Mouse (Mus musculus): ENCODE measurements around the gene Olfr998. TPM values are rescaled to one million over a fixed set of nuclear protein-coding genes. Genes with fewer than 3 reads are reported as not detected.

The Olfr998 gene
- polyA plus RNA-seq (2012; rRNA removed), result not detected in 2 replicates

GRCm38 (mm10) chr2:85588648-85589047 lies at the start of gene Olfr998:
Gene Olfr998, plus strand, starts transcription at chr2:85588948.

GRCm38 (mm10) chr2:85578915-85579314 lies 9.8 kb upstream of the Olfr998 start, which contains the start of gene Olfr996:
Gene Olfr996, plus strand, starts transcription at chr2:85579215.

GRCm38 (mm10) chr2:85611803-85612202 lies 23.1 kb downstream of the Olfr998 start, which contains the start of gene Olfr1000:
Gene Olfr1000, minus strand, starts transcription at chr2:85611903.

Other genes starting within 250 kb of the Olfr998 start
- not detected in 2 replicates for gene Olfr987, start 249.6 kb upstream of the Olfr998 start, polyA plus RNA-seq (2012; rRNA removed)
- gene Olfr988, start 225.7 kb upstream of the Olfr998 start, polyA plus RNA-seq (2012; rRNA removed), result not detected in 2 replicates
- gene Olfr992, start 179.5 kb upstream of the Olfr998 start, polyA plus RNA-seq (2012; rRNA removed), result not detected in 2 replicates
- not detected in 2 replicates for gene Olfr993, start 174.1 kb upstream of the Olfr998 start, polyA plus RNA-seq (2012; rRNA removed)
- gene Olfr994, start 152.5 kb upstream of the Olfr998 start, polyA plus RNA-seq (2012; rRNA removed), result not detected in 2 replicates
- gene Olfr995, start 145.3 kb upstream of the Olfr998 start, polyA plus RNA-seq (2012; rRNA removed), result not detected in 2 replicates
- gene 4833423E24Rik, start 69.9 kb upstream of the Olfr998 start, polyA plus RNA-seq (2012; rRNA removed), result not detected in 2 replicates
- not detected in 2 replicates for gene Olfr996, start 9.7 kb upstream of the Olfr998 start, polyA plus RNA-seq (2012; rRNA removed)
- gene Olfr1000, start 23.0 kb downstream of the Olfr998 start, polyA plus RNA-seq (2012; rRNA removed), result not detected in 2 replicates
- not detected in 2 replicates for gene Olfr1002, start 61.8 kb downstream of the Olfr998 start, polyA plus RNA-seq (2012; rRNA removed)
- not detected in 2 replicates for gene Olfr154, start 75.5 kb downstream of the Olfr998 start, polyA plus RNA-seq (2012; rRNA removed)
- gene Olfr1006, start 89.8 kb downstream of the Olfr998 start, polyA plus RNA-seq (2012; rRNA removed), result not detected in 2 replicates
- not detected in 2 replicates for gene Olfr1008, start 100.5 kb downstream of the Olfr998 start, polyA plus RNA-seq (2012; rRNA removed)
- not detected in 2 replicates for gene Olfr1009, start 126.5 kb downstream of the Olfr998 start, polyA plus RNA-seq (2012; rRNA removed)
- gene Olfr1012, start 173.8 kb downstream of the Olfr998 start, polyA plus RNA-seq (2012; rRNA removed), result not detected in 2 replicates
- gene Olfr1013, start 178.2 kb downstream of the Olfr998 start, polyA plus RNA-seq (2012; rRNA removed), result not detected in 2 replicates
- gene Olfr1014, start 183.8 kb downstream of the Olfr998 start, polyA plus RNA-seq (2012; rRNA removed), result not detected in 2 replicates
- gene Olfr1015, start 193.1 kb downstream of the Olfr998 start, polyA plus RNA-seq (2012; rRNA removed), result not detected in 2 replicates
- not detected in 2 replicates for gene Olfr1016, start 213.6 kb downstream of the Olfr998 start, polyA plus RNA-seq (2012; rRNA removed)
- gene Olfr1018, start 229.5 kb downstream of the Olfr998 start, polyA plus RNA-seq (2012; rRNA removed), result not detected in 2 replicates